Mouse (Mus musculus): ENCODE results near the gene Ecm1. TPM values are rescaled to one million over a fixed set of nuclear protein-coding genes. Genes with fewer than 3 reads are reported as not detected.

The Ecm1 gene
- polyA plus RNA-seq, 1 experiment = 15.7 TPM

GRCm38 (mm10) chr3:95758467-95759218 lies 19.3 kb upstream of the Ecm1 start:
- H3K4me1 ChIP-seq (ENCODE audit: control insufficient read depth, insufficient read depth, low read length) = no peaks in the 10 kb centered on the region
- H3K27ac ChIP-seq (ENCODE audit: insufficient read depth, low read length) = no peak overlapping the region
- no peak for TF ChIP-seq POLR2A (IDR thresholded peaks at IDR 0.05; ENCODE audit: extremely low read depth, insufficient read depth, low read length)
- no peak for TF ChIP-seq CTCF (IDR thresholded peaks at IDR 0.05; ENCODE audit: extremely low read depth, insufficient read depth, low read length)
- H3K4me3 ChIP-seq (ENCODE audit: insufficient read depth, low read length) = no peak overlapping the region

DNA sequence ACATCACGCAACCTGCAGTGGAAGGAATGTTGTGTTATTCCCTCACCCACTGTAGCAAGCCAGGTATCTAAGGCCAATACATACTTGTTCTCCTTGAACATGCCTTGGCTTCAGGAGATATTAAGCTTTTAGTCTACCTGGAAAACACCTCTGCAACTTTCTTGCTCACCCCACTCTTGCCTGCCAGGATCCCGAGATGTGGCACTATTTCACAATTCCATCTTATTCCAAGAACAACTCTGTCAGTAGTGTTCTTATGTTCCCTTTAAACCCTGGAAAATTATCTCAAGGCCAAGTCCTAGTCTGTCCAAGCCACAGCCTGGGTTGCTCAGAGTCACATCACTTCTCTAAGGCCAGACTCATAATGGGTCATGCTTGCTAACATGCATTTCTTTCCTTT lies 17.4 kb upstream of the Ecm1 start:
- TF ChIP-seq POLR2A (IDR thresholded peaks at IDR 0.05; ENCODE audit: extremely low read depth, insufficient read depth, low read length) (no peak), CTCF (IDR thresholded peaks at IDR 0.05; ENCODE audit: extremely low read depth, insufficient read depth, low read length) (no peak)
- H3K4me3 ChIP-seq (ENCODE audit: insufficient read depth, low read length) = no peak overlapping the region
- no peaks in the 10 kb centered on the region for H3K4me1 ChIP-seq (ENCODE audit: control insufficient read depth, insufficient read depth, low read length)
- H3K27ac ChIP-seq (ENCODE audit: insufficient read depth, low read length) = no peak overlapping the region

GRCm38 (mm10) chr3:95754345-95755206 lies 15.2 kb upstream of the Ecm1 start:
- TF ChIP-seq CTCF (IDR thresholded peaks at IDR 0.05; ENCODE audit: extremely low read depth, insufficient read depth, low read length) = no peak
- peak; percentile 84; the same call in 1 of the 2 replicates for TF ChIP-seq POLR2A (IDR thresholded peaks at IDR 0.05; ENCODE audit: extremely low read depth, insufficient read depth, low read length)
- Histone ChIP-seq H3K27ac (ENCODE audit: insufficient read depth, low read length) (no peak overlapping the region), H3K4me1 (ENCODE audit: control insufficient read depth, insufficient read depth, low read length) (no peaks in the 10 kb centered on the region), H3K4me3 (ENCODE audit: insufficient read depth, low read length) (peak overlapping the region; percentile 66)

DNA sequence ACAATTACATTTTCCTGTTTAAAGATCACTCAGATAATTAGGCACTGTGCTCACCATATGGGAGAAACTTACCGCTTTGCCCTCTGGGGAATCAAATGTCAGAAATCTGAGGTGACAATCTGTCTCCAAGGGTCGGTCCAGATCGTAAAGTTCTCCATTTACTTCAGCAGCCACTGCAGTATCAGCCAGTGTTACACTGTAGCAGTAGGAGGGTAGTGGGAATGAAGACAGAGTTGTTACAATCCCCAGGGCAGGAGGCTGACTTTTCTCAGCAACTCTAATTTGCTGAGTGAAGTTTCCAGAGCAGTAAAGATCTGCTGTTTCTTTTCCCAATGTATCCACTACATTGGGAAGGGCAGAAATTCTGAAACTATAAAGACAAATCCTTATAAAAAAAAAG lies 13.6 kb upstream of the Ecm1 start:
- Histone ChIP-seq H3K4me1 (ENCODE audit: control insufficient read depth, insufficient read depth, low read length) (no peaks in the 10 kb centered on the region), H3K4me3 (ENCODE audit: insufficient read depth, low read length) (no peak overlapping the region), H3K27ac (ENCODE audit: insufficient read depth, low read length) (no peak overlapping the region)
- TF ChIP-seq POLR2A (IDR thresholded peaks at IDR 0.05; ENCODE audit: extremely low read depth, insufficient read depth, low read length) = no peak
- no peak for TF ChIP-seq CTCF (IDR thresholded peaks at IDR 0.05; ENCODE audit: extremely low read depth, insufficient read depth, low read length)

DNA sequence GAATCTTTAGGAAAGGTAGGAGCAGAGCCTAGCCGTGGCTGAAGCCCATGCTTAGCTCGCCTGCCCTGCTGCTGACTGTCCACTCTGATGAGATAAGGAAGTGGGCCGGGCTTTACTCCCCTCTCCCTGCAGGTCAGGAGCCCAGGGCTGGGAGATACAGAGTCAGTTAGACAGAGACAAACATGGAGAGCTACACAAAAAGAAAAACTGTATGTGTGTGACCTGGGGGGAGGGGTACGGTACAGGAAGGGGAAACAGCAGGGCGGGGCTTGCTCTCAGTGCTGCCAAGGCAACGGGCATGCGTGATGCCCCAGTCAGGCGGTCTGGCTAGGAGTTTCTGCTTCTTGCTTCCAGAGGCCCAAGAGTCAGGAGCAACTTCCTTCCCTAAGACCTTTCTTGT lies 1.0 kb upstream of the Ecm1 start:
- H3K4me1 ChIP-seq (ENCODE audit: control insufficient read depth, insufficient read depth, low read length) = peaks cover 2% of the 10 kb centered on the region; the same call in 1 of the 2 replicates

DNA sequence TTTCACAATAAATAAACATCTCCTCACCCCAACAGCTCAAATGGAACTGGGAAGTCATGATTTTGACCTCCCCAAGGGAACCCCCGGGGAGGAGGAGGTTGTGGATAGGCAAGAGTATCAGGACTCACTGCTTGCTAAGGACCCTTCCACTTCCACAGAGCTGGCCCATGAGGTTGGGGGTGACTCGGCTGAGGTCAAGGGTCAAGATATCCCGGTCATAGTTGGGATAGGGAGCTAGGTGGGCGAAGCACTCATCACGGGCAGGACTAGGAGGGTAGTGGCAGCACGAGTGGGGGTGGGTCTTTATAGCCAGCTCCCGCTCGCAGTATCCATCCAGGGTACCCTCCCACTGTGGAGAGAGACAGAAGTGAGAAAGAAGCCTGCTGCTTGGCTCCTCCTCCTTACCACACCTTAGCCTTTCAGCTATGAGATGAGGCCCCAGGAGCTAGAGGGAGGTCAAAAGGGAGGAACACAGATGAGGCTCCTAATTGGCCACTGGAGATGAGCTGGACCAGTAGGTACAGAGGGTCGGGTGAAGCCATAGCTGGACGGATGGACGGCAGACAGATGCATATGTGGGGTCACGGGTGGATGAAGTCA lies 4.2 kb downstream of the Ecm1 start:
- H3K4me1 ChIP-seq (ENCODE audit: control insufficient read depth, insufficient read depth, low read length) = peaks cover 4% of the 10 kb centered on the region
- TF ChIP-seq POLR2A (IDR thresholded peaks at IDR 0.05; ENCODE audit: extremely low read depth, insufficient read depth, low read length) (no peak), CTCF (IDR thresholded peaks at IDR 0.05; ENCODE audit: extremely low read depth, insufficient read depth, low read length) (no peak)
- H3K27ac ChIP-seq (ENCODE audit: insufficient read depth, low read length) = no peak overlapping the region
- no peak overlapping the region for H3K4me3 ChIP-seq (ENCODE audit: insufficient read depth, low read length)

More for the DNA sequence above, 1.0 kb upstream of the Ecm1 start:
- no peak overlapping the region for H3K4me3 ChIP-seq (ENCODE audit: insufficient read depth, low read length)
- H3K27ac ChIP-seq (ENCODE audit: insufficient read depth, low read length) = no peak overlapping the region
- TF ChIP-seq POLR2A (IDR thresholded peaks at IDR 0.05; ENCODE audit: extremely low read depth, insufficient read depth, low read length) (no peak), CTCF (IDR thresholded peaks at IDR 0.05; ENCODE audit: extremely low read depth, insufficient read depth, low read length) (no peak)

- Histone ChIP-seq H3K27ac (ENCODE audit: insufficient read depth, low read length) (no peak overlapping the region), H3K4me3 (ENCODE audit: insufficient read depth, low read length) (no peak overlapping the region), H3K4me1 (ENCODE audit: control insufficient read depth, insufficient read depth, low read length) (peaks cover 3% of the 10 kb centered on the region)
- TF ChIP-seq CTCF (IDR thresholded peaks at IDR 0.05; ENCODE audit: extremely low read depth, insufficient read depth, low read length) (no peak), POLR2A (IDR thresholded peaks at IDR 0.05; ENCODE audit: extremely low read depth, insufficient read depth, low read length) (no peak)
These were observed 5.2 kb downstream of the Ecm1 start for GRCm38 (mm10) chr3:95734092-95734702.

GRCm38 (mm10) chr3:95732744-95733521 lies 6.4 kb downstream of the Ecm1 start:
- TF ChIP-seq POLR2A (IDR thresholded peaks at IDR 0.05; ENCODE audit: extremely low read depth, insufficient read depth, low read length) (no peak), CTCF (IDR thresholded peaks at IDR 0.05; ENCODE audit: extremely low read depth, insufficient read depth, low read length) (no peak)
- Histone ChIP-seq H3K27ac (ENCODE audit: insufficient read depth, low read length) (no peak overlapping the region; the same call in 1 of the 2 replicates), H3K4me1 (ENCODE audit: control insufficient read depth, insufficient read depth, low read length) (peaks cover 2% of the 10 kb centered on the region), H3K4me3 (ENCODE audit: insufficient read depth, low read length) (no peak overlapping the region)
